ENCODE assay signal across 10 mouse cellular contexts in the genomic region with DNA sequence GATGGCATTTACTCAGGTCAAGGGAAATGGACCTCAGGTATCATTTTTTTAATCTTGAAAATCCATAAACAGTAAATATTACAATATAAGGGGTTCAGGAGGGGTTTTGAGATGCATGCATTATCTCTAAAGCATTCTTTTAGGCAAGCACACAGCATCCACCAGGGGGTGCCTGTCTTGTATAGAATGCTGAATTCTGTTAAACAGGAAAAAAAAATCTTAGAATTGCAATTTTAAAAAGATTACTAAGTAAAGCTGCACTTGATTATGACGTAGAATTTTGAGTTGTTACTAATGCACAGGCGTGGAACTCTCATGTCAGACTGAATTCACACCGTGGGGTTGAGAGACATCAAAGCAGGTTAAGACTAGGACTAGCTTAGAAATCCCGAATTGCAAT.
A peak's percentile ranks its signal among the peaks of the same experiment; 100 is the strongest.
DNase-seq lines count a peak whose midpoint lies in the region; ATAC-seq and TF ChIP-seq lines count a peak whose summit lies in the region.
"Had no signal": no experiment of that assay in that cellular context is flagged by ENCODE, and none has a peak within 500 bp of the region (broad histone marks: within the 10 kb centered on the region; RNA-seq: fewer than 3 reads in every experiment).

No protein-coding gene starts in this region.

- no peak for TF ChIP-seq CTCF in cerebellum, adult 2 months (IDR thresholded peaks at IDR 0.05; ENCODE audit: borderline replicate concordance, insufficient read depth, low read depth, low read length)

- ATAC-seq in neural tube, embryonic 11.5 days (ENCODE audit: insufficient read depth, low FRiP score, low TSS enrichment) = no peak
- ATAC-seq in neural tube, embryonic 15.5 days (ENCODE audit: low FRiP score) = no peak

- H3K27me3 ChIP-seq in cerebellum, adult 2 months (ENCODE audit: control insufficient read depth, insufficient read depth, low read length) = no peaks in the 10 kb centered on the region
- no peaks in the 10 kb centered on the region for H3K27me3 ChIP-seq in neural tube, embryonic 11.5 days (ENCODE audit: control insufficient read depth, insufficient read depth, low read length)
- no peaks in the 10 kb centered on the region for H3K27me3 ChIP-seq in neural tube, embryonic 15.5 days (replicated peaks)

- DNase-seq in cerebellum, postnatal 36 days = peak; percentile 4
- no peak for DNase-seq in cerebellum, adult 2 months
- DNase-seq in neural tube, embryonic 11.5 days (ENCODE audit: low spot score) = peak; percentile 35
- DNase-seq in left cerebral cortex, adult 18-20 months (ENCODE audit: low spot score in 2 of 2) = peak; percentile 15 to 18
- DNase-seq in telencephalon, adult 2 months (ENCODE audit: low read depth, low spot score) = peak; percentile 13
- DNase-seq in kidney, adult 18-20 months = no peak
- no peak for DNase-seq in testis, postnatal 14 days (ENCODE audit: low spot score)

- no peak for TF ChIP-seq POLR2A in cerebellum, adult 2 months (IDR thresholded peaks at IDR 0.05; ENCODE audit: borderline replicate concordance, insufficient read depth, low read length)

- no peaks in the 10 kb centered on the region for H3K36me3 ChIP-seq in neural tube, embryonic 11.5 days (ENCODE audit: control insufficient read depth, insufficient read depth, low read length)
- no peaks in the 10 kb centered on the region for H3K36me3 ChIP-seq in neural tube, embryonic 15.5 days
- H3K36me3 ChIP-seq: forebrain, embryonic 10.5 days had no signal

- 30% methylated on average over 4 of the region's 4 CpGs for WGBS in cerebellum, adult 2 months
- 61% methylated on average over 4 of the region's 4 CpGs for WGBS in neural tube, embryonic 11.5 days
- 63% methylated on average over 4 of the region's 4 CpGs for WGBS in neural tube, embryonic 15.5 days

- no peaks in the 10 kb centered on the region for H3K9me3 ChIP-seq in neural tube, embryonic 11.5 days (ENCODE audit: control insufficient read depth, low read length)
- H3K9me3 ChIP-seq in neural tube, embryonic 15.5 days (replicated peaks) = no peaks in the 10 kb centered on the region
- H3K9me3 ChIP-seq: forebrain, embryonic 10.5 days had no signal

- no peak overlapping the region for H3K27ac ChIP-seq in cerebellum, adult 2 months (ENCODE audit: insufficient read depth, low read length)
- no peak overlapping the region for H3K27ac ChIP-seq in neural tube, embryonic 11.5 days (ENCODE audit: low read depth, low read length)
- no peak overlapping the region for H3K27ac ChIP-seq in neural tube, embryonic 15.5 days (replicated peaks)
- H3K27ac ChIP-seq: forebrain, embryonic 10.5 days; macrophage had no signal

- H3K4me3 ChIP-seq in cerebellum, adult 2 months (replicated peaks; ENCODE audit: insufficient read depth, low read depth, low read length) = no peak overlapping the region
- no peak overlapping the region for H3K4me3 ChIP-seq in neural tube, embryonic 11.5 days (ENCODE audit: low read depth, low read length)
- no peak overlapping the region for H3K4me3 ChIP-seq in neural tube, embryonic 15.5 days (replicated peaks)
- H3K4me3 ChIP-seq: forebrain, embryonic 10.5 days had no signal

- H3K4me2 ChIP-seq in neural tube, embryonic 11.5 days (ENCODE audit: low read depth) = no peak overlapping the region
- no peak overlapping the region for H3K4me2 ChIP-seq in neural tube, embryonic 15.5 days

- no peaks in the 10 kb centered on the region for H3K4me1 ChIP-seq in cerebellum, adult 2 months (ENCODE audit: control insufficient read depth, insufficient read depth, low read length)
- no peaks in the 10 kb centered on the region for H3K4me1 ChIP-seq in neural tube, embryonic 11.5 days (ENCODE audit: control insufficient read depth, insufficient read depth, low read length)
- no peaks in the 10 kb centered on the region for H3K4me1 ChIP-seq in neural tube, embryonic 15.5 days
- H3K4me1 ChIP-seq: forebrain, embryonic 10.5 days had no signal

- H3K9ac ChIP-seq in neural tube, embryonic 11.5 days (ENCODE audit: low read length) = no peak overlapping the region
- H3K9ac ChIP-seq in neural tube, embryonic 15.5 days (replicated peaks) = no peak overlapping the region

Comparison
In these comparisons a context has a peak if more than half of its experiments do, and no peak if none do; other contexts are left out.
1. DNase-seq: peak in cerebellum, postnatal 36 days (2 of 2), neural tube, embryonic 11.5 days (single experiment), left cerebral cortex, adult 18-20 months (2 of 2) and telencephalon, adult 2 months (single experiment); none in cerebellum, adult 2 months (0 of 2), kidney, adult 18-20 months (single experiment) and testis, postnatal 14 days (single experiment).